Mouse (Mus musculus) embryonic facial prominence, embryonic 15.5 days (tissue): Measurements from ENCODE around the gene Pamr1. TPM values are rescaled to one million over a fixed set of nuclear protein-coding genes. Genes with fewer than 3 reads are reported as not detected.

ENCODE experiments used
- polyA plus RNA-seq: library from polyadenylated mRNA; unstranded; fragments of >200 nt; fragmentation: Nextera tagmentation; extraction: Ambion mirVana; gene quantifications from 2 replicates; pipeline ENCODE4 v1.2.1, GENCODE M21; 2015

The Pamr1 gene
- polyA plus RNA-seq, 1 experiment from 2014 or later = 18.8 TPM

Other genes with a start within 250 kb of the Pamr1 start
- gene Trim44, start 142.2 kb upstream of the Pamr1 start, polyA plus RNA-seq = 31.6 TPM in 2 replicates
- 15.9 and 16.4 TPM in 2 replicates for gene Fjx1, start 97.5 kb upstream of the Pamr1 start, polyA plus RNA-seq
- gene Slc1a2, start 108.6 kb downstream of the Pamr1 start, polyA plus RNA-seq = 0.38 and 0.72 TPM in 2 replicates